In the genomic region with DNA sequence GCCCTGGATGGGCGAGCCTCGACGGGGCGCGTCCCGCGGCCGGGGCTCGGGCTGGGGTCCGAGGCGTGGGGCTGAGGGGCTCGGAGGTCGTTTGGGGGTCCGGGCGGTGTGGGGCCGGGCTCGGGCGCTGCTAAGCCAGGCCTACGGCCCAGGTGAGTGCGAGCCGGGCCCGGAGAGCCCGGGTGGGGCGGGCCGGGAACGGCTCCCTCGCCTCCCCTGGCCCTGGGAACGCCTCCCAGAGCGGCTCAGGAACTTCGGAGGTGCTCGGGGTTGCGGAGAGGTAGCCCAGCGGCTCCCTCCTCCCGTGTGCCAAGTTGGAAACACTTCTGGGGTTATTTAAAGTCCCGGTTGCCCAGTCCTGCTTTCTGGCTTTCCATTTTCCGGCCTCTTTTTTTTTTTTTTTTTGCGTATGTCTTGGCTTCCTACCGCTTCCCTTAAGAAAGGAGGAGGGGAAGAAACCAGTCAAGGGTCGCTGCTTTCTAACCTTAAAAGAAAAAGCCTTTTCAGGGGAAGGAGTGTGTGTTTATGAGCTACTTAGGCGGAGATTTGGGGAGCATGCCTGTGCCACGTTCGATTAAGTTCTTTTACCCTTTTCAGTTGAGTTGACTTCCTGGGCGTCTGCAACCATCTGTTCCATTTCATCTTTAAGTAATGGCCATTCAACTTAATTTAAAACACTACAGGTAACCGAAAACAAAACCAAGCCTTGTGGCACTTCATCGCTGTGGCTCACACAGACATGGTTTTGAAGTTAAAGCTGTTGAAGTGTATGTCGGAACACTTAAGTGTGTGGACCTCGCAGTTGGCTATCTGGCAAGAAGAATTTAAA, we compare ENCODE assay signal across 8 mouse cellular contexts. TPM values are rescaled to one million over a fixed set of nuclear protein-coding genes. Genes with fewer than 3 reads are reported as not detected.
DNase-seq lines count a peak whose midpoint lies in the region; ATAC-seq and TF ChIP-seq lines count a peak whose summit lies in the region.

No protein-coding gene starts in this region.

- peaks cover 48% of the 10 kb centered on the region for H3K36me3 ChIP-seq in erythroblast, embryonic 14.5 days (ENCODE audit: control insufficient read depth)
- peaks cover 29% of the 10 kb centered on the region for H3K36me3 ChIP-seq in C2C12 (ENCODE audit: control insufficient read depth, insufficient read depth)
- H3K36me3 ChIP-seq in limb, embryonic 12.5 days = peaks cover 20% of the 10 kb centered on the region
- peaks cover 19% of the 10 kb centered on the region for H3K36me3 ChIP-seq in neural tube, embryonic 15.5 days

- peaks cover 79% of the 10 kb centered on the region for H3K79me3 ChIP-seq in C2C12 (ENCODE audit: low read depth)

- H3K27me3 ChIP-seq in erythroblast, embryonic 14.5 days (ENCODE audit: control insufficient read depth) = no peaks in the 10 kb centered on the region
- H3K27me3 ChIP-seq in C2C12 (ENCODE audit: control insufficient read depth, insufficient read depth, insufficient read length) = no peaks in the 10 kb centered on the region
- no peaks in the 10 kb centered on the region for H3K27me3 ChIP-seq in limb, embryonic 12.5 days
- no peaks in the 10 kb centered on the region for H3K27me3 ChIP-seq in neural tube, embryonic 15.5 days (replicated peaks)

- WGBS in limb, embryonic 12.5 days = 3% methylated on average over 46 of the region's 47 CpGs
- WGBS in neural tube, embryonic 15.5 days = 6% methylated on average over 40 of the region's 47 CpGs

- H3K4me3 ChIP-seq in erythroblast, embryonic 14.5 days (replicated peaks) = peak overlapping the region; percentile 93
- H3K4me3 ChIP-seq in C2C12 (ENCODE audit: insufficient read depth, poor library complexity, severe bottlenecking) = peak overlapping the region; percentile 74
- H3K4me3 ChIP-seq in embryonic fibroblast, embryonic 13.5 days (ENCODE audit: insufficient read depth, low read length) = peak overlapping the region; percentile 98
- H3K4me3 ChIP-seq in limb, embryonic 12.5 days (replicated peaks) = peak overlapping the region; percentile 96
- H3K4me3 ChIP-seq in neural tube, embryonic 15.5 days (replicated peaks) = peak overlapping the region; percentile 67

- TF ChIP-seq CTCF in C2C12 (IDR thresholded peaks at IDR 0.05; ENCODE audit: control insufficient read depth, insufficient read depth, insufficient read length) = no peak
- TF ChIP-seq CTCF in embryonic fibroblast, embryonic 13.5 days (IDR thresholded peaks at IDR 0.05; ENCODE audit: borderline replicate concordance, insufficient read depth, low read length) = no peak

- peak overlapping the region; percentile 63 for H3K4me2 ChIP-seq in limb, embryonic 12.5 days
- peak overlapping the region; percentile 83 for H3K4me2 ChIP-seq in neural tube, embryonic 15.5 days

- no peaks in the 10 kb centered on the region for H3K9me3 ChIP-seq in erythroblast, embryonic 14.5 days (ENCODE audit: control insufficient read depth, low read length)
- H3K9me3 ChIP-seq in limb, embryonic 12.5 days = no peaks in the 10 kb centered on the region
- no peaks in the 10 kb centered on the region for H3K9me3 ChIP-seq in neural tube, embryonic 15.5 days (replicated peaks)

- intact Hi-C loops in gastrocnemius, postnatal 36 days (cut with DNase I) = loop anchor here (5.0 kb wide), 2 partner anchors 129 to 131 kb away; a partner anchor contains a TSS

- no peak for ATAC-seq in erythroblast, adult 5-6 weeks (replicated peaks; ENCODE audit: low FRiP score, poor library complexity, severe bottlenecking)
- ATAC-seq in limb, embryonic 12.5 days (ENCODE audit: insufficient number of reproducible peaks, insufficient read depth, low FRiP score, low TSS enrichment, low read depth) = peak; percentile 40
- ATAC-seq in neural tube, embryonic 15.5 days (ENCODE audit: low FRiP score) = peak; percentile 8; the same call in 1 of the 2 replicates

- no peak for TF ChIP-seq POLR2A in embryonic fibroblast, embryonic 13.5 days (IDR thresholded peaks at IDR 0.05; ENCODE audit: low read depth, low read length)

- peaks cover 65% of the 10 kb centered on the region for H3K4me1 ChIP-seq in erythroblast, embryonic 14.5 days (ENCODE audit: control insufficient read depth)
- peaks cover 2% of the 10 kb centered on the region for H3K4me1 ChIP-seq in embryonic fibroblast, embryonic 13.5 days (ENCODE audit: control insufficient read depth, insufficient read depth, low read length)
- H3K4me1 ChIP-seq in limb, embryonic 12.5 days (replicated peaks) = peaks cover 16% of the 10 kb centered on the region
- peaks cover 23% of the 10 kb centered on the region for H3K4me1 ChIP-seq in neural tube, embryonic 15.5 days

- no peak for DNase-seq in thymus, postnatal 25 days
- DNase-seq in gastrocnemius, postnatal 36 days = no peak

- H3K9ac ChIP-seq in limb, embryonic 12.5 days (replicated peaks) = peak overlapping the region; percentile 94
- peak overlapping the region; percentile 78 for H3K9ac ChIP-seq in neural tube, embryonic 15.5 days (replicated peaks)

- peak overlapping the region; percentile 44 for H3K27ac ChIP-seq in embryonic fibroblast, embryonic 13.5 days (ENCODE audit: insufficient read depth, low read length)
- peak overlapping the region; percentile 89 for H3K27ac ChIP-seq in limb, embryonic 12.5 days
- H3K27ac ChIP-seq in neural tube, embryonic 15.5 days (replicated peaks) = peak overlapping the region; percentile 76

- H3K79me2 ChIP-seq in C2C12 (ENCODE audit: control insufficient read depth, insufficient read depth) = peaks cover 99% of the 10 kb centered on the region

- peak overlapping the region; percentile 94 for H3ac ChIP-seq in C2C12 (ENCODE audit: control insufficient read depth, insufficient read length, low read depth)

TF ChIP-seq in C2C12, 6 proteins besides CTCF, POLR2A, EP300 and RAD21:
- TF ChIP-seq FOSL1 (IDR thresholded peaks at IDR 0.05; ENCODE audit: insufficient read depth, low read length, poor library complexity, severe bottlenecking) (no peak), MYOD1 (IDR thresholded peaks at IDR 0.05; ENCODE audit: control insufficient read depth, insufficient read length, low read depth) (no peak), CEBPB (IDR thresholded peaks at IDR 0.05; ENCODE audit: low read depth) (no peak), USF1 (IDR thresholded peaks at IDR 0.05; ENCODE audit: low read depth) (no peak), MAX (IDR thresholded peaks at IDR 0.05) (no peak), MYOG (IDR thresholded peaks at IDR 0.05; ENCODE audit: control insufficient read depth, extremely low read depth, insufficient read length) (no peak)

RNA-seq across cellular contexts. Expression of a gene that starts 0.8 kb away (rescaled TPM):
- polyA plus RNA-seq in erythroblast, embryonic 14.5 days (2012) = 10.1 and 11.0 TPM in 2 replicates
- 18.6 and 20.5 TPM in 2 replicates for total RNA-seq in erythroblast, adult 5-6 weeks (2015; ENCODE audit: low replicate concordance)
- total RNA-seq in erythroblast, adult 5-6 weeks (2017; ENCODE audit: low replicate concordance) = 10.6 and 20.4 TPM in 2 replicates
- polyA plus RNA-seq in C2C12 (2012; fragmentation: generic; extraction: Trizol) = 12.1 TPM
- polyA plus RNA-seq in embryonic fibroblast, embryonic 13.5 days (2011; ENCODE audit: insufficient read length, low read depth, missing spikeins) = 56.2 and 63.2 TPM in 2 replicates
- polyA plus RNA-seq in limb, embryonic 12.5 days (2016; fragmentation: Nextera tagmentation; extraction: Ambion mirVana) = 34.0 and 34.2 TPM in 2 replicates
- 21.5 and 21.9 TPM in 2 replicates for polyA plus RNA-seq in neural tube, embryonic 15.5 days (2015; fragmentation: Nextera tagmentation; extraction: Ambion mirVana)
- total RNA-seq in gastrocnemius, postnatal 36 days (2021) = 10 to 100 TPM; 31.1 to 36.5 TPM

RNA-seq across cellular contexts. Expression of a gene that starts 0.9 kb away (rescaled TPM):
- polyA plus RNA-seq in erythroblast, embryonic 14.5 days (2012) = 0.46 and 1.1 TPM in 2 replicates
- total RNA-seq in erythroblast, adult 5-6 weeks (2015; ENCODE audit: low replicate concordance) = 22.6 and 24.0 TPM in 2 replicates
- 24.8 and 30.1 TPM in 2 replicates for total RNA-seq in erythroblast, adult 5-6 weeks (2017; ENCODE audit: low replicate concordance)
- 41.1 TPM for polyA plus RNA-seq in C2C12 (2012; fragmentation: generic; extraction: Trizol)
- 89.5 and 141 TPM in 2 replicates for polyA plus RNA-seq in embryonic fibroblast, embryonic 13.5 days (2011; ENCODE audit: insufficient read length, low read depth, missing spikeins)
- 139 and 156 TPM in 2 replicates for polyA plus RNA-seq in limb, embryonic 12.5 days (2016; fragmentation: Nextera tagmentation; extraction: Ambion mirVana)
- polyA plus RNA-seq in neural tube, embryonic 15.5 days (2015; fragmentation: Nextera tagmentation; extraction: Ambion mirVana) = 134 and 147 TPM in 2 replicates
- total RNA-seq in gastrocnemius, postnatal 36 days (2021) = 10 to 100 TPM; 27.0 to 31.0 TPM

RNA-seq across cellular contexts. Expression of a gene that starts 41.0 kb away (rescaled TPM):
- not detected in 2 replicates for polyA plus RNA-seq in erythroblast, embryonic 14.5 days (2012)
- not detected in 2 replicates for total RNA-seq in erythroblast, adult 5-6 weeks (2015; ENCODE audit: low replicate concordance)
- total RNA-seq in erythroblast, adult 5-6 weeks (2017; ENCODE audit: low replicate concordance) = not detected in 2 replicates
- polyA plus RNA-seq in C2C12 (2012; fragmentation: generic; extraction: Trizol) = not detected
- polyA plus RNA-seq in embryonic fibroblast, embryonic 13.5 days (2011; ENCODE audit: insufficient read length, low read depth, missing spikeins) = not detected in 2 replicates
- polyA plus RNA-seq in limb, embryonic 12.5 days (2016; fragmentation: Nextera tagmentation; extraction: Ambion mirVana) = not detected in 2 replicates
- polyA plus RNA-seq in neural tube, embryonic 15.5 days (2015; fragmentation: Nextera tagmentation; extraction: Ambion mirVana) = not detected in 2 replicates
- not detected for total RNA-seq in gastrocnemius, postnatal 36 days (2021)

Comparison
In these comparisons a context has a peak if more than half of its experiments do, and no peak if none do; other contexts are left out.
1. RNA of a gene that starts 0.9 kb away (polyA plus RNA-seq): 139 to 156 TPM in limb, embryonic 12.5 days, 134 to 147 TPM in neural tube, embryonic 15.5 days, 89.5 to 141 TPM in embryonic fibroblast, embryonic 13.5 days and 41.1 TPM in C2C12 (single experiment); 0.46 to 1.1 TPM in erythroblast, embryonic 14.5 days; every median in the first group is over 10 times any median in the second.
2. Peak in every context shown above with its lines, with median percentiles within 50 percentile points of each other: H3K4me3 ChIP-seq and H3K27ac ChIP-seq.